Mouse (Mus musculus): ENCODE measurements around the gene Gm6509. TPM values are rescaled to one million over a fixed set of nuclear protein-coding genes. Genes with fewer than 3 reads are reported as not detected.
"Not testable (repeated sequence)": the region's sequence is repeated elsewhere in the genome, so short reads cannot be mapped to it uniquely, and the experiment has no call there.

Gm6509 gene
- not detected in 2 replicates for polyA plus RNA-seq (2016; fragmentation: Nextera tagmentation; extraction: Ambion mirVana)

GRCm38 (mm10) chr5:94623679-94624078 lies at the start of gene Gm6509:
Gm6509 (plus strand) TSS chr5:94623979.
- ATAC-seq (ENCODE audit: insufficient number of reproducible peaks, insufficient read depth, low FRiP score, low TSS enrichment); H3K9ac ChIP-seq; H3K27me3 ChIP-seq; H3K36me3 ChIP-seq; H3K4me2 ChIP-seq (replicated peaks); H3K4me1 ChIP-seq; H3K27ac ChIP-seq; H3K4me3 ChIP-seq; H3K9me3 ChIP-seq: not testable (repeated sequence)
- no CpG with 5 or more reads among the region's 2 CpGs for WGBS

DNA sequence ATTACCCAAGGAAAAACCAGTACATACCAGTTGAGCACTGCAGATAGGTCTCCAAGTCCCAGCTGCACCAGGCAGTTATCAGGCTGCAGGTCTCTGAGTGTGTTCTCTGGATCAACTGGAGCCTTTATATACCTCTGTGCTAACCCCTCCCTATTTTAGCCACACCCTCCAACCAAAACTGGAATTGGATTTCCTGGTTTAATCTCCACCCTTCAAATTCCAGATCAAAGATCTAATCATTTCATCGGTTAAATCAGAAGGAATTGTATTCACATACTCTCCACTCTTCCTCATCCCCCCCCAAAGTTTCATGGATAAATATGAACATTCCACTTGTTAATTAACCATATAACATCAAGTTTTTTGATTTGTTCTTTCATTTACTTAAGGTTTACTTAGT lies 7.5 kb upstream of the Gm6509 start, which contains the start of gene Gm3147:
Gm3147 (minus strand) TSS at position 101 of the 400 bp plus-strand sequence.
- H3K9me3 ChIP-seq; H3K4me2 ChIP-seq (replicated peaks); H3K9ac ChIP-seq; H3K4me1 ChIP-seq; H3K27ac ChIP-seq; H3K27me3 ChIP-seq; ATAC-seq (ENCODE audit: insufficient number of reproducible peaks, insufficient read depth, low FRiP score, low TSS enrichment); H3K4me3 ChIP-seq; H3K36me3 ChIP-seq: not testable (repeated sequence)
- no CpG with 5 or more reads among the region's 1 CpGs for WGBS

- not testable (repeated sequence) for H3K4me1 ChIP-seq; H3K4me3 ChIP-seq; H3K27ac ChIP-seq; H3K9me3 ChIP-seq; H3K27me3 ChIP-seq; H3K36me3 ChIP-seq; ATAC-seq (ENCODE audit: insufficient number of reproducible peaks, insufficient read depth, low FRiP score, low TSS enrichment); H3K9ac ChIP-seq; H3K4me2 ChIP-seq (replicated peaks)
- WGBS: no CpG with 5 or more reads among the region's 2 CpGs
Observed at GRCm38 (mm10) chr5:94648082-94648481, 24.3 kb downstream of the Gm6509 start, which contains the start of gene Gm6205. Gm6205 (plus strand) TSS chr5:94648382.

Other genes with a start within 250 kb of the Gm6509 start
- gene Gm7682, start 178.2 kb upstream of the Gm6509 start, polyA plus RNA-seq (2016; fragmentation: Nextera tagmentation; extraction: Ambion mirVana): not detected in 2 replicates
- not detected in 2 replicates for gene Gm3139, start 97.7 kb upstream of the Gm6509 start, polyA plus RNA-seq (2016; fragmentation: Nextera tagmentation; extraction: Ambion mirVana)
- not detected in 2 replicates for gene Gm3147, start 7.6 kb upstream of the Gm6509 start, polyA plus RNA-seq (2016; fragmentation: Nextera tagmentation; extraction: Ambion mirVana)
- gene Gm6205, start 24.4 kb downstream of the Gm6509 start, polyA plus RNA-seq (2016; fragmentation: Nextera tagmentation; extraction: Ambion mirVana): not detected in 2 replicates
- gene Gm3183, start 241.5 kb downstream of the Gm6509 start, polyA plus RNA-seq (2016; fragmentation: Nextera tagmentation; extraction: Ambion mirVana): not detected in 2 replicates